Mouse (Mus musculus) cerebral cortex, adult 2 months (tissue): ENCODE results near the gene Ssx2ip.

Experiments used
- WGBS: fragments of 180-500 bp; shearing (Covaris S2); methylation state at CpG from one replicate; pipeline ENCODE4 v1.1.7; 2018; 5-methylcytosine and 5-hydroxymethylcytosine counted together

The Ssx2ip gene

DNA sequence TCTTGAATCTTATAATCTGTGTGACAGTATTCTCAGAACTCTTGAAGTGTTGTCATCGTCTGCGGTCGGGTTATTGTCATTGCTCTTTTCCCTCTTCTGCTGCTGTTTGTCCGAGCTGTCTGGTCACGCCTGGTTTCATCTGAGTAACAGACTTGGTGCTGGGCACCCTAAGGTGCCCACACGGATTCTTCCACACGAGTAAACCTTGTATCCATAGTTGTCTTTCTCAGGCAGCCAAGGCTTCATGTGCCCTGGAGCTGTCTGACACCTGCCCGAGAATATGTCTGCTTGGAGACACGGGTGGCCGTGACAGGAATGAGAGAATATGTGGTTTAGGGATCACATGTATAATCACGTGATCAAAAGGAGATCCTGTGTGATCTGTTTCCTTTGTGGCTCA lies 31.1 kb downstream of the Ssx2ip start:
- 89% methylated on average over 11 of the region's 11 CpGs for WGBS

DNA sequence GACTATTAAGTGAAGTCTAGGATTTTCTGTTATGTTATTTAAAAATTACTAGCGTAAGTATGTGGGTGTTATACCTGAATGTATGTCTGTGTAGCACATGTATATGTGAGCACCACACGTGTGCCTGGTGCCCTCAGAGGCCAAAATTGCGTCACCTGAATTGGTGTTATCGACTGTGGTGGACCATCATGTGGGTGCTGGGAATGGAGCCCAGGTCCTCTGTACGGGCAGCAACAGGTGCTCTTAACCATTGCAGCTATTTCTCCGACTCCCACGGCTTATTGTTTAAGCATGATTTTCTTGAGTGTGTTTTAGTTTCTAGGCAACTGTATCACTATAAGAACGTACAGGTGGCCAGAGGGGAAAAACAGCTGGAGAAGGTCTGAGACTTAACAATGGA lies 31.7 kb downstream of the Ssx2ip start:
- 96% methylated on average over 8 of the region's 8 CpGs for whole genome bisulfite sequencing

DNA sequence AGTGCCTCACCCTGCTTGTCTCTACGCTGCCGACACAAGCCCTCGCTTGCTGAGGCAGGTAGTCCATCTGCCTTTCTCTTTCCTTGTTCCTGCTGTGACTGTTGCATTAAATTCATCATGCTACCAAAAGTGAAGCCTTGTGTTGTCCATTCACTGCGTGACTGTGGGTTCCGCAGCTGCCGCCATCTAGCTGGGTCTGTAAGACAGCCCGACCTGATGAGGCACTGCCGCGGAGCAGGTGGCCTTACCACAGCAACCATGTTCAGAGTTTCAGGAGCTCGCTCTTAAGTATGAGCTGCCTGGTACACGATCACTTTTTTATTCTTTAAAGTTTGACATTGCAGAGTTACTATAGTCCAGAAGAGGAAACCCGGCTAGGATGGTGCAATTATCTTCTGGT lies 35.6 kb downstream of the Ssx2ip start:
- 73% methylated on average over 12 of the region's 12 CpGs for WGBS

DNA sequence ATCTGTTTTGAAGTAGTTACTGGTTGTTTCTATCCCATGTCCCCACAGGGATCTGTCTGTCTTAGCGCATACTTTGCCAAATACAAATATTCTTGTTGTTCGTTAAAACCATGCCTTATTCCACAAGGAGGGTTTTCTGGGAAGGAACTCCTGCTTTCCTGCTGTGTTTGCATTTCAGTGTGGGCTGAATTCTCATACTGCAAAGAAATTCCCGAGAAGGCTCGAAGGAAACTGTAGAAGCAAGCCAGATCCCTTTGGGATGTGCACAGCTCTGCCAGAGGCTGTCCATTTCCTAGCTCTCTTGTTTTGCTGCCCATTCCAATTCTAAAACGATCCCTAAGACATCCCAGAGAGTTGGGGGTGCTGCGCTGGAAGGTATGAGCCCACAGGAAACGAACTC lies 36.0 kb downstream of the Ssx2ip start:
- WGBS = 41% methylated on average over 7 of the region's 7 CpGs

DNA sequence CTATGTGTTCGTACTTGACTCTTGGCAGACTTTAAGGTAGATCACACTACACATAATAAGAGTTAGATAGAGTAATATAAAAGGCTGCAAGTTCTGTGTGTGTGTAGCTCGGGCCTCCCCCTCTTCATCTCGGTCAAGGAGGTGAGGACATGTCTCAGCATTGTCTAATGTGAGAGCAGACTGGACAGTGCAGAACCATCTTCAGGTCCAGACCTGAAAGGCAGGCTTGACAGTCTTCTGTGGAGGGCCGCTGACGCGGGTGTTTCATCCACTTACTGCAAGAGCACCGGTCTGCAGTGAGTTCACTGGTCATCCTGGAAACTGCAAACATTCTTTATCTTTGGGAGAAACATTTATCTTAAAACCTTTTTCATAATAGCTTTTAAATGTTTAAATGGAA lies 38.0 kb downstream of the Ssx2ip start:
- 95% methylated on average over 7 of the region's 7 CpGs for WGBS

- 80% methylated on average over 8 of the region's 8 CpGs for WGBS
Observed at GRCm38 (mm10) chr3:146442936-146443335, 38.5 kb downstream of the Ssx2ip start.

- 65% methylated on average over 7 of the region's 7 CpGs for WGBS
Observed at GRCm38 (mm10) chr3:146443380-146443779, 38.9 kb downstream of the Ssx2ip start.

DNA sequence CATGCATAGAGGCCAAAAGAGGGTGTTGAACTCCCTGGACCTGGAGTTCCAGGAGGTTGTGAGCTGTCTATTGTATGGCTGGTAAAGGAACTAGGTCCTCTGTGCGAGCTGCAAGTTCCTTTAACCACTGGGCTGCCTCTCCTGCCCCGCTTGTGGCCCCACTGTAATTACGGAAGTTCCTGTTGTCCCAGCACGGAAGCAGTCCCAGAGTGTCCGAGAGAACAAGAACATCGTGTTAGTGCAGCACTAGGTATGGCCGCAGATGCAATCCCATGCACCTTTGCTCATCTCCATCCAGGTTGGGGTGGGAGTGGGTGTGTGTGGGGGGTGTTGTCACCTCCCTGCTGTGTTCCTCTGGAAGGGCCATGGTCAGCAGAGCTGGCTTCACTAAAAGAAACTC lies 40.4 kb downstream of the Ssx2ip start:
- WGBS = 88% methylated on average over 7 of the region's 7 CpGs

DNA sequence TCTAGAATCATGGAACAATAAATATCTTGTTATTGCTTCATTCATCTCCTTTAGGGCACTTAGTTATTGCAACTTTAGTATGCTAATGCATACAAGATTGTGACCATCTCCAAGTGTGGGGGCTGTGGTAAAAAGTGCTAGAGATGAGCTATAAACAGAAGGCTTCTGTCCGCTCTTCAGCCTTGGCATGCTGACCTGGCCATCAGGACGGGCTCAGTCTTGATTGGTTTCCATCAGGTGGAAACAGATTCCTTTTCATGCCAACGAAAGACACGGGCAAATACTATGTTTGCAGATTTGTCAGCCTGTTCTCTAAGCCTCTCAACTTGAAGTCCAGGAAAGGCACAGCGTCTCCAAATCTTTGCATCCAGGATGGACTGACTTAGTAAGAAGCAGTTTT lies 42.7 kb downstream of the Ssx2ip start:
- WGBS = 67% methylated on average over 5 of the region's 5 CpGs

DNA sequence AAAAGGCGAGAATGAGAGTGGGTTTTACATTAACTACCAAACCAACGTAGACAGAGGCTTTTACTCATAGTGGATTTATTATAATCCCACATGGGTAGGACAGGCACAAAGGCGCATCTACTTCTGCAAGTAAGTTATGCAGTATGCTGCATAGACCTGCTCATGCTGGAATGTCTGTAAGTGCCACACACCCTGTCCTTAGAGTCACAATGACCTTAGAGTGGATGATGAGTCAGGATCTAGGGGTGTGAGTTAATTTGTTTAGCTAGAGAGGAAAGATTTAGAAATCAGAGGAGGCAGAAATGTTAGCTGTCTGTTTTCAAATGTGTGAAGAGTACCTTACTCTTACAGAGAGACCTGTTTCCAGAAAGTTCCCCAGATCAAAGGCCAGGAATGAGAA lies 43.2 kb downstream of the Ssx2ip start:
- 81% methylated on average over 3 of the region's 3 CpGs for WGBS

DNA sequence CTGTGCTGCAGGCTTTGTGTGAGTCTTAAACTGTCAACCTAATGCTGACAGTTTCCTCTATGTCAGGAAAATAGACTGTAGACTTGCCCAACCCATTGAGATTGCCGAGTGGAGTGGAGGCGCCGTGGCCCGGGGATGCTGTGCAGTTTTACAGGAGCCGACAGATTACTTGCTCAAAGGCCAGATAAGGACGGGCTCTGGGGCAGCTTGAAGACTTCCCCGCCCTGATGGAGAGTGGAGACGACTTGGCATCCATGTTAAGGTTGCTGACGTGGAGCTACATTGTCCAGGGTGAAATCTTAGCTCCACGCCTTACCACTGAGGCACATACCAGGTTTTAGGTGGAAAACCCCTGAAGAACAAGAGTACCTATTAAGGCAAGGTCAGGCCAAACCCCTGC lies 43.9 kb downstream of the Ssx2ip start:
- 93% methylated on average over 10 of the region's 10 CpGs for WGBS

DNA sequence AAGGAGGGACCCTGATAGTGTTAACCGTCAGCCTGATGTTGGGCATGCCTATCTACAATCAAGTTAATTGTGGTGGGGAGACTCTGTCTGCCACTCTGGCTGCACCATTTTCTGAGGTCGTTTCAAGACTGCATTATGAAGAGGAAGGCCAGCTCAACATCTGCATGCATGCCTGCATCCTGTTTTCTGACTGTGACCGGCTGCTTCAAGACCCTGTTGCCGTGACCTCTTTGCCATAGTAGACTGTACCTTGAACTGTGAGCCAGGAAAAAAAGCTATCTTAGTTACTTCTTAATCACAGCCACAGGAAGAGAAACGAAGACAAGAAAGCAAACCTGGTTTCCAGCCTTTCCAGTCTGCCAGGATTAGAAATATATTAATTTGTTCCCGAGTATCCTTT lies 44.5 kb downstream of the Ssx2ip start:
- WGBS = 74% methylated on average over 6 of the region's 6 CpGs

DNA sequence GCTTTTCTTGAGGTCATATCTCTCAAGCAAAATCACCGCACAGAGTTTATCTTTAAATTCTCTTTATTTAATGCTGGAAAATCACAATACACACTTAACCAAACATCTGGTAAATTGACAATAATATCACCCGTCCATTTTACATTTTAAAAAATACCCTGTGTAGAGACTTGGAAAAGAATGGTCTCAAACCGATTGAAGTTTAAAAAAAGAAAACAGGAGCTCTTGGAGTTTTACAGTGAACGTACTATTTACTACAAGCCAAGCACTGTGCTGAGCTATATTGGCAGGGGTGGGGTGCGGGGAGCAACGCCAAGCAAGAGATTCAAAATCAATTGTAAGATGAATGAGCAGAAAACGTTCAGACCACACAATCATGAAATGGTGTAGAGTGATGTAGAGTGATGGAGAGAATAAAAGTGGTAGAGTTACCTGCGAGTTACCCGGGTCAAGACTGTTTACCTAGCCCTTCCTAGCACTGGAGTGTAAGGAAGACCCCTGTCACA lies 45.4 kb downstream of the Ssx2ip start, which contains the start of gene Ctbs:
Gene Ctbs, plus strand, starts transcription at position 51 of the 506 bp plus-strand sequence.
- WGBS = 21% methylated on average over 9 of the region's 9 CpGs

DNA sequence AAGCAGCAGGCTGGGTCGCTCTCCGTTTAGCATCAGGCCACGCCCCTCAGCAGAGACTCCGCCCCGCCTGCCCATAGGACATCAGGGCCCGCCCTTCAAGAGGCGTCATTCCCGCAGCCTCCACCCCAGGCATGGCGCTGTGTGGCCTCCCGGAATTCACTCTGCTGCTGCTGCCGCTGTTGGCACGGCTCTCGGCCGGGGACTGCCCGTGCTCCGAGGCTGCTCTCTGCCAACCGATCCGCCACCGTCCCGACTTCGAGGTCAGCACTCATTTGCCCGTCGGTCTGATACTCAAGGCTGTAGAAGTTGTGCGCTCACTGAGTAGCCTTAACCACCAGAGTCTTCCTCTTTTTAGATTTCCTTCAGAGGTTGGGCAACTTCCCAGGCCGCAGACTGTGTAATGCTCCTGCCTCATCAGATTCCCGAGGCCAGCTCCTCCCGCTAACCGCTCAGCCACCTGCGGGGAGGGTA lies 46.0 kb downstream of the Ssx2ip start:
- under 1% methylated on average over 29 of the region's 29 CpGs for WGBS

GRCm38 (mm10) chr3:146451375-146451774 lies 46.9 kb downstream of the Ssx2ip start:
- WGBS = 74% methylated on average over 5 of the region's 5 CpGs

- 71% methylated on average over 2 of the region's 2 CpGs for WGBS
Observed at GRCm38 (mm10) chr3:146462939-146463338, 58.5 kb downstream of the Ssx2ip start.

DNA sequence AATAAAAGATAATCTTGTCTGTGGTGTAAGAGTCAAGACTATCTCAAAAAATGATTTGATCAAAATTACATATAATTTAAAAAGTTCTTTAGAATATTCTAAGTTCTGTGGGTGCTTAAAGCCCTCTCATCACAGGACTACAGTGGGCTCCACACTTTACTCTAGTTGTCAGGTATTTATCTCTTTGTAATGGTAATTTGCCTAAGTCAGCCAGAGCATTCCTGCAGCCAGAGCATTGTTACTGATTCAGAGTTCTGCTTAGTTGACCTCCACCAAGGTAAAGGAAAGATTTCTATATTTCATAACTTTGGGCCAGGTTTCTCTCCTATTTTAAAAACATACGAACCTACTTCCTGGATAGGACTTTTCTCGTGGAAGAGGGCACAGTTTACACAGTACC lies 64.8 kb downstream of the Ssx2ip start:
- WGBS = 77% methylated on average over 2 of the region's 2 CpGs

DNA sequence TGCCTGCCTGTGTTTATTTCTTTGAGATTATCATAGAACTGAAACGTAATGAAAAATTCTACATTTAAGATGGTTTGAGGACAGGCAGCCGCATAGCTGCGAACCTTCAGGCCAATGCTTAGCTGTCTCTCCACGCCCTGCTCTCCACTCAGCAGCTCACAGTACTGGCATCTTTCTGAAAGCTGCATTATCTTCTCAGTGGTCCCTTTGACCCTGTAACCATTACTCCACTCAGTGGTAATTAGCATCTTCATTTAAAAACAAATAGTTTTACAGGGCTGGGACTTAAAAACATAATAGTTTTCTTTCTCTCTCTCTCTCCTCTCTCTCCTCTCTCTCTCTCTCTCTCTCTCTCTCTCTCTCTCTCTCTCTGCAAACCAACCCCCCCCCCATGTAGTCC lies 68.2 kb downstream of the Ssx2ip start:
- 84% methylated on average over 4 of the region's 4 CpGs for WGBS

GRCm38 (mm10) chr3:146474428-146474827 lies 70.0 kb downstream of the Ssx2ip start:
- 66% methylated on average over 3 of the region's 3 CpGs for WGBS

- 69% methylated on average over 2 of the region's 2 CpGs for WGBS
Observed at GRCm38 (mm10) chr3:146482044-146482443, 77.6 kb downstream of the Ssx2ip start.

GRCm38 (mm10) chr3:146486464-146486863 lies 82.0 kb downstream of the Ssx2ip start:
- WGBS = 92% methylated on average over 4 of the region's 4 CpGs
